Mouse (Mus musculus): ENCODE measurements at regions not wholly inside any gene's neighbourhood (a gene's known extent, or its start where the extent isn't known, plus 50 kb on each side); places are given as distances from the start of the nearest gene placed in this dataset.
"Not testable (repeated sequence)": the region's sequence is repeated elsewhere in the genome, so short reads cannot be mapped to it uniquely, and the experiment has no call there.

GRCm38 (mm10) chr12:29050516-29051251 lies 299.1 kb downstream of the Eipr1 start:
- Histone ChIP-seq H3K4me1 (peaks cover 34% of the 10 kb centered on the region), H3K4me3 (no peak overlapping the region), H3K27ac (no peak overlapping the region), H3K36me3 (no peaks in the 10 kb centered on the region), H3K27me3 (replicated peaks) (no peaks in the 10 kb centered on the region), H3K9me3 (no peaks in the 10 kb centered on the region), H3K9ac (no peak overlapping the region), H3K4me2 (replicated peaks) (no peak overlapping the region)
- 17% methylated on average over 8 of the region's 8 CpGs for WGBS
- ATAC-seq (ENCODE audit: low FRiP score, low read depth), result no peak

GRCm38 (mm10) chr12:29054367-29054766 lies 302.8 kb downstream of the Eipr1 start:
- 35% methylated on average over 7 of the region's 7 CpGs for WGBS
- H3K27ac ChIP-seq, result no peak overlapping the region

GRCm38 (mm10) chr12:29062025-29062637 lies 310.5 kb downstream of the Eipr1 start:
- WGBS, result 51% methylated on average over 14 of the region's 14 CpGs
- peaks cover 15% of the 10 kb centered on the region for H3K4me1 ChIP-seq
- H3K27me3 ChIP-seq (replicated peaks), result no peaks in the 10 kb centered on the region
- H3K4me3 ChIP-seq, result no peak overlapping the region
- no peak overlapping the region for H3K27ac ChIP-seq
- H3K4me2 ChIP-seq (replicated peaks), result no peak overlapping the region; the same call in 1 of the 2 replicates
- no peaks in the 10 kb centered on the region for H3K36me3 ChIP-seq
- ATAC-seq (ENCODE audit: low FRiP score, low read depth), result peak; percentile 25; the same call in 1 of the 2 replicates
- H3K9me3 ChIP-seq, result no peaks in the 10 kb centered on the region
- H3K9ac ChIP-seq, result no peak overlapping the region

More at GRCm38 (mm10) chr12:29054367-29054766, 302.8 kb downstream of the Eipr1 start:
- Histone ChIP-seq H3K4me3 (no peak overlapping the region), H3K4me2 (replicated peaks) (no peak overlapping the region), H3K4me1 (peaks cover 24% of the 10 kb centered on the region), H3K9ac (no peak overlapping the region), H3K27me3 (replicated peaks) (no peaks in the 10 kb centered on the region), H3K9me3 (no peaks in the 10 kb centered on the region), H3K36me3 (no peaks in the 10 kb centered on the region)
- peak; percentile 88 for ATAC-seq (ENCODE audit: low FRiP score, low read depth)

GRCm38 (mm10) chr12:29062801-29063200 lies 311.2 kb downstream of the Eipr1 start:
- Histone ChIP-seq H3K4me3 (no peak overlapping the region), H3K36me3 (no peaks in the 10 kb centered on the region), H3K4me2 (replicated peaks) (no peak overlapping the region), H3K9ac (no peak overlapping the region), H3K27ac (no peak overlapping the region), H3K4me1 (peaks cover 15% of the 10 kb centered on the region), H3K27me3 (replicated peaks) (no peaks in the 10 kb centered on the region), H3K9me3 (no peaks in the 10 kb centered on the region)
- no peak for ATAC-seq (ENCODE audit: low FRiP score, low read depth)
- whole genome bisulfite sequencing, result 93% methylated on average over 3 of the region's 3 CpGs

- WGBS, result 32% methylated on average over 5 of the region's 5 CpGs
Observed at GRCm38 (mm10) chr12:29068180-29068579, 316.6 kb downstream of the Eipr1 start.

GRCm38 (mm10) chr12:29075096-29075852 lies 323.7 kb downstream of the Eipr1 start:
- no peak for ATAC-seq (ENCODE audit: low FRiP score, low read depth)
- H3K9ac ChIP-seq, result no peak overlapping the region
- H3K4me3 ChIP-seq, result no peak overlapping the region
- H3K27ac ChIP-seq, result no peak overlapping the region
- peaks cover 4% of the 10 kb centered on the region; the same call in 1 of the 2 replicates for H3K4me1 ChIP-seq
- 62% methylated on average over 10 of the region's 10 CpGs for WGBS
- no peaks in the 10 kb centered on the region for H3K27me3 ChIP-seq (replicated peaks)
- no peak overlapping the region for H3K4me2 ChIP-seq (replicated peaks)
- H3K9me3 ChIP-seq, result no peaks in the 10 kb centered on the region
- H3K36me3 ChIP-seq, result no peaks in the 10 kb centered on the region

More at GRCm38 (mm10) chr12:29068180-29068579, 316.6 kb downstream of the Eipr1 start:
- Histone ChIP-seq H3K9me3 (no peaks in the 10 kb centered on the region), H3K36me3 (no peaks in the 10 kb centered on the region), H3K4me1 (no peaks in the 10 kb centered on the region), H3K9ac (no peak overlapping the region), H3K4me3 (no peak overlapping the region), H3K4me2 (replicated peaks) (no peak overlapping the region), H3K27me3 (replicated peaks) (no peaks in the 10 kb centered on the region), H3K27ac (no peak overlapping the region)
- ATAC-seq (ENCODE audit: low FRiP score, low read depth), result peak; percentile 70; the same call in 1 of the 2 replicates

- no peak for ATAC-seq (ENCODE audit: low FRiP score, low read depth)
- Histone ChIP-seq H3K27me3 (replicated peaks) (no peaks in the 10 kb centered on the region), H3K9me3 (no peaks in the 10 kb centered on the region), H3K4me2 (replicated peaks) (no peak overlapping the region), H3K27ac (no peak overlapping the region), H3K4me1 (peaks cover 4% of the 10 kb centered on the region; the same call in 1 of the 2 replicates), H3K4me3 (no peak overlapping the region), H3K9ac (no peak overlapping the region), H3K36me3 (no peaks in the 10 kb centered on the region)
- WGBS, result 61% methylated on average over 1 of the region's 1 CpGs
Observed at GRCm38 (mm10) chr12:29076606-29077005, 325.0 kb downstream of the Eipr1 start.

GRCm38 (mm10) chr12:29079011-29079410 lies 327.4 kb downstream of the Eipr1 start:
- Histone ChIP-seq H3K9me3 (no peaks in the 10 kb centered on the region), H3K9ac (no peak overlapping the region), H3K4me2 (replicated peaks) (no peak overlapping the region), H3K4me3 (no peak overlapping the region), H3K27me3 (replicated peaks) (no peaks in the 10 kb centered on the region), H3K4me1 (peaks cover 21% of the 10 kb centered on the region), H3K27ac (no peak overlapping the region), H3K36me3 (no peaks in the 10 kb centered on the region)
- no peak for ATAC-seq (ENCODE audit: low FRiP score, low read depth)
- WGBS, result 94% methylated on average over 1 of the region's 1 CpGs

- Histone ChIP-seq H3K9ac (no peak overlapping the region), H3K4me1 (peaks cover 20% of the 10 kb centered on the region), H3K9me3 (no peaks in the 10 kb centered on the region), H3K27ac (no peak overlapping the region), H3K36me3 (no peaks in the 10 kb centered on the region), H3K4me3 (no peak overlapping the region), H3K4me2 (replicated peaks) (no peak overlapping the region), H3K27me3 (replicated peaks) (no peaks in the 10 kb centered on the region)
- WGBS, result 66% methylated on average over 13 of the region's 13 CpGs
- ATAC-seq (ENCODE audit: low FRiP score, low read depth), result peak; percentile 53
Observed at GRCm38 (mm10) chr12:29083426-29084221, 332.0 kb downstream of the Eipr1 start.

GRCm38 (mm10) chr12:29087245-29087644 lies 335.6 kb downstream of the Eipr1 start:
- not testable (repeated sequence) for H3K36me3 ChIP-seq; H3K4me2 ChIP-seq (replicated peaks); ATAC-seq (ENCODE audit: low FRiP score, low read depth); H3K9ac ChIP-seq; H3K4me3 ChIP-seq; H3K27ac ChIP-seq; H3K27me3 ChIP-seq (replicated peaks); H3K9me3 ChIP-seq
- H3K4me1 ChIP-seq, result peaks cover 24% of the 10 kb centered on the region
- WGBS, result 63% methylated on average over 2 of the region's 2 CpGs

- peaks cover 7% of the 10 kb centered on the region for H3K4me1 ChIP-seq
- no peaks in the 10 kb centered on the region for H3K27me3 ChIP-seq (replicated peaks)
- 82% methylated on average over 3 of the region's 3 CpGs for WGBS
- H3K9me3 ChIP-seq, result no peaks in the 10 kb centered on the region
- ATAC-seq (ENCODE audit: low FRiP score, low read depth), result no peak
- no peak overlapping the region for H3K27ac ChIP-seq
- H3K4me3 ChIP-seq, result no peak overlapping the region
- no peak overlapping the region for H3K9ac ChIP-seq
- no peaks in the 10 kb centered on the region for H3K36me3 ChIP-seq
- no peak overlapping the region for H3K4me2 ChIP-seq (replicated peaks)
Observed at GRCm38 (mm10) chr12:29089634-29090033, 338.0 kb downstream of the Eipr1 start.
